Mouse (Mus musculus) lung, postnatal 10 days (tissue): Measurements from ENCODE around the gene Atg2b.

Source experiments
- DNase-seq: peaks from one replicate; pipeline ENCODE4 v3.0.0; 2021

Atg2b gene

DNA sequence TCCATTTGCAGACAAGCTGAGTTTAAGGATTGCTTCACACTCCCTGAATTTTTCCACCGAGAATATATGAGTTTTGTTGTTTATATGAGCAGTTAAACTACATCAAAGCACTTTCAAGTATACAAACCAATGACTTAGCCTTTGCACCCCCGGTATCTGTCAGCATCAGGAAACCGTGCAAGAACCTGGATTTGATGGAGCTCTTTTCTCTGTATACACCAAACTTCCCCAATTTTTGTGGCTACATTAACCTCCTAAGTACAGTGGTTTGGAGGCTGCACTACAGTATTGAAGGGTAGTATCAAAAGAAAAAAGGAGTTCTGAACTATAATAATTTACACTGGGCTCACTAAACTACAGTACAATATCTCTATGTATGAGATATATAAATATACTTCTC is 6.2 kb downstream of the Atg2b start:
- no peak for DNase-seq

DNA sequence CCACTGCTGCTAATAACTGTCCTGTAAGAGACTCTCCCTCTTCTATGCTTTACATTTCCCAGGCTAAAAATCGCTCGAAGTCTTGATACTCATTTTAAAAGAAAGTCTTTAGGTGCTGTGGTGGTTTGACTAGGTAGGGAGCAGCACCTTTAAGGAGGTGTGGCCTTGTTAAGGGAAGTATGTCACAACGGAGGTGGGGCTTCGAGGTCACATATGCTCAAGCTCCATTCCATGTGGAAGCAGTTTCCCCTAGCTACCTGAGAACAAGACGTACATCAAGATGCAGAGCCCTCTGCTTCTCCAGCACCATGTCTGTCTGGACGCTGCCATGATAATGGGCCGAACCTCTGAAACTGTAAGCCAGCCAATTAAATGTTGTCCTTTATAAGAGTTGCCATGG is 6.8 kb downstream of the Atg2b start:
- DNase-seq: no peak

DNA sequence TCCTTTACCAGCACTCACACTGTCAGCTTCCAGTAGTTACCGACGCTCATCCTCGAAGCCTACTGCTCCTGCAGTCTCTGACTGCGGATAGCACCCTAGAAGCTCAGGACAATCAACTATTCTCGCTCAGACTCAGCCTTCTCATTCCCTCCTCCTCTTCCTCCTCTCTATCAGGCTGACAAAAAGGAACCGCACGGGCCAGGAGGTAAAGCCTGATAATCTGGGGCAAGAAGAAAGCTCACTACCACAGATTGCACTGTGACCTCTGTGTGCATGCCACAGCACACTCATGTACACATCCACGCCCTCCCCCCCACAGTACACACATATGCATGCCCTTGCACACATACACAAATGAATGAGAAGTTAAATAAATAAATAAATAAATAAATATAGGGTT is 8.7 kb downstream of the Atg2b start:
- DNase-seq: no peak

DNA sequence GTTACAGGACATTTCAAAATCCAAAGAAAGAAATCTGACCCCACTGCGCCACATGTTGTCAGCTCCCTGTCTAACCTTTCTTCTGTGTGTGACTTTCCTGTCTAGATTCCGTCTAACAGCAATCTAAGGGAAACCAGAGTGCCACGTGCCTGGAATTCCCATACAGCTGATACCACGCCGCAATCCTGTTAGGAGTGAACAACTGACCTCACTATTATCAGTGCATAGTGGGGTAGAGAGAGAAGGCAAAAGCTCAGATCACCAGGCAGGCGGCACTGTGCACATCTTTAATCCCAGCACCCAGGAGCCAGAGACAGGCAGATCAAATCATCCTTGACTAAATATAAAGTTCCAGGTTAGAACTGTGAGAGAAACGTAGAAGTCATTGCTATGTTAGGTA is 29.2 kb downstream of the Atg2b start:
- DNase-seq: no peak

DNA sequence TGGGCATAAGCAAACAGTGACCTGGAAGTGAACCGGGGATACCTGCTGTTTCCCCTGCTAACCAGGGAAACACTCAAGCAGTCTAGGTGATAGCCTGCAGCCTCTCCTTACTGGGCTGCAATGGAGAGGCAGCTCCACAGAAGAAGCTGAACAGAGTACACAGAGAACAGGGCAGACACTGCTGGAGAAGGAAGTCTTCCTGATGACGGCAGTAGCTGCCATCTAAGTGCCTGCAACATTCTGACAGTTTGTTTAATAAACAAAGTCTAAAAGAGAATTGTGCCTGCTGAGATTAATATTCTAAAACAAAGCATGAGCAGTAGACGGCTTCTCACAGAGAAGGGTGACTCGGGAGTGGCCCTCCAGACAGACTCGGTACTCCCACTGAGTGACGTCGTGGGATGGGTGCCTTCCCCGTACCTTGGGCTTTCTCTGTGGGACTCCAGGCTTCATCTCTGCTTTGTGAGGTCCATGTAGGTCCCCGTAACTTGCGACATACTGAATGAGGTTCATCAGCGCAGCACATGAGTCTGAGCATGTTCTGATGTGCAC is 42.2 kb downstream of the Atg2b start:
- DNase-seq: peak; percentile 36

DNA sequence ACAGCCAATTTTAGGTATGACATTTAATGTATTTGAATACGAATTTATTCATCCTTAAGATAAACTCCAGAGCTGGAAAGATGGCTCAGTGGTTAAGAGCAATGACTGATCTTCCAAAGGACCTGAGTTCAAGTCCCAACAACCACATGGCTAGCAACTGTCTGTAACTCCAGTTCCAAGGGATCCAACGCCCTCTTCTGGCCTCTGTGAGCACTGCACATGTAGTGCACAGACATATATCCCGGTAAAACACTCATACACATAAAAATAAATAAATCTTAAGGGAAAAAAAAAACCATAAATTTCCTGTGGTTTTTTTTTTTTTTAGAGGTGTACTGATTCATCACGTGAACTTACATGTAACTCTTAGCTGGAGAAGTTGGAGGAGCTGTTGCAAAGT is 47.5 kb downstream of the Atg2b start:
- no peak for DNase-seq

DNA sequence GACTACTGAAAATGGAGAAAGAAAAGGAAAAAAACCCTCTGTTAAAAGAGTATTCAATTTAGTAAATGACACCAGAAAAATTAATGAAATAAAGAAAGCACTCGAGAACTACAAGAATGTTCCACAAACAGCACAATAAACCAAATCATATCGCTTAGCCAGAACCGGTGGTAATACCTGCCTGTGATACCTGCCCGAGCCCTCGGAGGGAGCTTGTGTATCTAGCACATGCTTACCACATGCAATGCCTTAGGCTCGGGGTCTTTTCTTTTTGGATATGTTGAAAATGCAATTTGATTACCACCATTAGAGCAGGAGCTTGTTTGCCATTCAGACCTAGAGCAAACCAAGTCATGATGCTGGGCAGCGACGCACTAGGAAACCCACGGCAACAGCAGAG is 48.5 kb downstream of the Atg2b start:
- no peak for DNase-seq

DNA sequence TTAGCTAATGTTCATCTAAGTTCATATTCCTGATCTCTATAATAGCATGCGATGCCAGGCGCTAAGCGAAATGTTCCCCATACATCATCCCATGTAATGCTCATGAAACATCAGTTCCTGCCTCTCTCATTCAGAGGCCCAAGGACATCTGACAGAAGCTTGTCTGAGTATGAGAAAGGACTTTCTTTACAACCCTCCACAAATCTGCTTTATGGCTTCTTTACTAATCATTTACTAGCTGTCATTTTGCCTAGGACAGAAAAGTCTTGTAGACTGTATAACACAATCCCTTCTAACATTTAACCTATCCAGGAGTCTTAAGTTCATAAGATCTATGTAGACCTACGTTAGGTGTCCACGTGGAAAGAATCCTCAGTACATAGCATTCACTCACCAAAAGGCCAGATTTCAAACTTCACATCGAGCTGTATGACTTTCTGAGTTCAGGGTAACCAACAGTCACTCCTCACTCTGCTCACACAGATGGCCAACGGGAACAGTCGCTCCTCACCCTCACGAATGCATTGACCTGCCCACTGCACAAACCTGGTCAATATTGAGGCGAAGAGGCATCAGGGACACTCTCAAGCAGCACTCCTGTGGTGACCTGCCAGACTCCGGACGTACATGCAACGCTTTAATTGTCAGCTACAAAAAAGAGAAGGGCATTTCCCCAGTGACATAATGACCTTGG is 50.5 kb downstream of the Atg2b start:
- DNase-seq: no peak

DNA sequence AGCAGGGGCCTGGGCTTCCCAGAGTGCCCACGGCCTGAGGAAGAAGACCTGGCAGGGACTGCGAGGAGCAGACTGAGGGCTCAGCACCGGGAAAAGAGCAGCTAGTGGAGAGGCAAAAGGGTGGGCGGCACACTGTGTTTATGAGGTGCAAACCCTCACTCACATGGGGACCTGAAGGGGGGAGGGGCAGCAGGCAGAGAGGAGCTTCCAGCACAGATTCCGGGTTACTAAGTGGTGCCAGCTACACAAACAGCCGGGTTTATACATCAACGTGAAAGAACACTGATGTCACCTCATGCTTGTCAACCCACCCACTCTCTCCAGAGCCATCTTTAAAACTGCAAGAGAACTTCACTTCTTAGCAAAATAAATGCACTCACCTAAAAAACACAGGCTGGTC is 59.2 kb downstream of the Atg2b start:
- no peak for DNase-seq

DNA sequence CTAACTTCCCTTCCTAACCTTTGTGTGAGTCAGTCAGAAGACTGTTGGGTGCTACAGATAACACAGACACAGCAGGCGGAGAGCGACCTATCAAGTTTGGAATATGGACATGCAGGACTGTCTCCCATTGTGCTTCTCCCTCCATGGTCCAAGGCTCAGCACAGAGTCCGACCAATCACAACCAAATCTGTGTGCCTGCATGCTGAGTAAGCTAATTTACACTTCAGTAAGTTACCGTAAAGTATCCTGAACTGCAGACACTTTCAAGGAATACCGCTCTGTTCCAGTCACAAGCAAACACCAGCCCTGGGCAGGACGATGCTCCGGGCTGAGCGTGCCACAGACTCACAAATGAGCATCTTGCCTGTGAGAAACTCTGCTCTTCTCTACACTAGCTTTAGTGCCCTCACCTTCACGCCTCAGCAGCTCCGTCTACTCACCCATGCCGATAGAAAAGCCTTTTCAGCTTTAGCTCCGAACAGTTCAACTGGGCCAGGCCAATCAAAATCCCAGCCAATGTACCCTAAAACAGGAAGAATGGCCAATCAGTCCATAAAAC is 62.0 kb downstream of the Atg2b start:
- DNase-seq: no peak

DNA sequence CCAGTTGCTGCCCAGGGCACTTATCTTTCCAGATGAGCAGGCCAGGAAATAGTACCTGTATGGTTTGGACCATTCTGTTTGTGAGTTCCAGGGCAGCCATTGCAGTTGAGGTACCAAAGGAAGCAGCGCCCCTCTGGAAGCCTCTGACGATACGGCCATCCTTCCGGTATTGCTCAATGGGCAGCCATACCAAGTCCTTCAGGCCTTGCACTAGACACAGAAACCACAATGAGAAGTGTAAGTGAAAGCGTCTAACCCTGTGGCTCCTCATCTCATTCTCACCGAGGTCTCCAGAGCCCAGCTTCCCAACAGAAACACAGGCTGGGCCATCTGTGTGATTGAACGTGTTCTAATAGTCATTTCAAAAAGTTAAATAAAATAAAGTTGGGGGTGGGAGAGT is 63.0 kb downstream of the Atg2b start:
- no peak for DNase-seq

DNA sequence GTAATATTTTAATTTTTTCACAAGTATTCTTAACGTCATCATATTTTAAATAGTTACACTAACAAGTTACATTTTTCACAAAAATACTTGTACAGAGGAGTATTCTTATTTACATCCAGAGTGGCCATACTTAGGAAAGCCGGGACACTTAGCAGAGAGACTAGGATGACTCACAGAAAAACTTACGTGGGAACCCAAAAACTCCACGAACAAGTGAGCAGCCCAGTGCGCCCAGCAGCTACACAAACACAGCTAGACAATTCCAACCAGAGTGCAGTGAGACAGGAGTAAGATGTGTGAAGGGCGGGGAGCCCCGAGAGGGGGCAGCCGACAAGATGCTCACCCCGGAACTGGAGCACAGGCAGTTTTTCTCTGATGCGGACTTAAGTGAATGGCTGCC is 71.5 kb downstream of the Atg2b start:
- DNase-seq: no peak

DNA sequence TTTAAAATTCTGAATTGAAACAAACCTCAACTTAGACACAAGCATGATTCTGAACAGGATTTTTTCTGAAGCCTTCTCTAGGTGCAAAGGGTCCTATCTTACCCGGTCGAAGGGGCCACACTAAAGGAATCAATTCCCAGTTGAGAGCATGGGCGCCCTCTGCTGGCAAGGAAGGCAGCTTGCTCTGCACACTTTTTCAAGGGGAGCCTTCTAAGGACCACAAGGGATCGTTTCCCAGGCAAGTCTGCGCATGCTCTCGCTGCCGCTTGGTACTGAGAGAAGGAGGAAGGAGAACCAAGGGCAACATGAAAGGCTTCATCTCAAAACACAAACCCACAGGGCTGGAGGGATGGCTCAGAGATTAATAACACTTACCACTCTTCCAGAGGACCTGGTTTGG is 73.3 kb downstream of the Atg2b start:
- peak; percentile 71 for DNase-seq

DNA sequence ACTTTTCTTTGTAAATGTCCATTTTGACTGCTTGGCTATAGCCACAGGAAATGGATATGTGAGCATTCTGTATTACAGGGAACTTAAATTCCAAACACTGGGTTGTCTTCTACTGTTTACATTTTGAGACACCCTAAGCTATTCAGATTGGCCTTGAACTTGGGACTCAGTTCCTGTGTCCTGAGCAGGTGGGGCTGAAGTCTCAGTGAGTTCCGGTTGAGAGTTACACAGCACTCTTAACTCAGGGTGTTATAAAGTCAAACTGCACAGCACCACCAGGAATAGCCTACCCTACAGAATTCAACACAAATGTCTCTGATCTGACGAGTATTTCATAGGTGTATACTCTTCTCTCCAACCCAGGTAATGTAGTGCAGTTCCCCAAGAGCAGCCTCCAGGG is 74.0 kb downstream of the Atg2b start:
- DNase-seq: no peak

DNA sequence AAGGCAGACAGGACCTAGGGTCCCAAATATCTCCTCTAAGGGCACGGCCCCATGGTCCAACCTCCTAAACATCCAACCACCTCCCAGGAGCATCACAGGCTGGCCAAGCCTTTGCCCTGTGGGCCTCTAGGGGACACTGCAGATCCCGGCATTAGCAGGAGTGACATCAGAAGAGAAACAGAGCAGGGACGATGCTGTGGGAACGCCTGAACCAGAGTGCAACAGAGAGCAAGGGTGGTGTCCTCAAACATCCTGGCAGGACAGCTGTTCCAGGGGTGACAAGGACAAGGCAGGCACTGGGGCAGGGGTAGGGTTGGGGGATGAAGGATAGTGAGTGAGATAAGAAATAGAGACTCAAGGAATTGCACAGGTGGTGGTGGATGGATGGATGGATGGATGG is 78.1 kb downstream of the Atg2b start:
- no peak for DNase-seq

DNA sequence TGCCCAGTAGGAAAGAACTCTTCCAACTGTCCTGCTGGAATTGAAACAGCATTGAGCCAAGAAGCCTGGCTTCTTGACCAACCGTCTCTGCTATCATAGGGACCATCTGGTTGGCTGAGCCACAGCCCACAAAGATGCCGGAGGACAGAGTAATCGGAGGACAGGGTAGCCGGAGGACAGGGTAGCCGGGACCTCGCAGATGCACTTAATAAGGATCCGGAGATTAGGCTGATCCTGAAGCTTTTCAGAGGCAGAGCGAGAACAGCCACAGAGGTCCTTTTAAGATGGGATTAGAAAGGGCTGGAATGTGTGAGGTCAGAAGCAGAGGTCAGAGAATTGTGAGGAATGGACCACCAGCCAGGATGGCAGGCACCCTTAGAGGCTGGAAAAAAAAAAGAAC is 79.8 kb downstream of the Atg2b start:
- DNase-seq: no peak

DNA sequence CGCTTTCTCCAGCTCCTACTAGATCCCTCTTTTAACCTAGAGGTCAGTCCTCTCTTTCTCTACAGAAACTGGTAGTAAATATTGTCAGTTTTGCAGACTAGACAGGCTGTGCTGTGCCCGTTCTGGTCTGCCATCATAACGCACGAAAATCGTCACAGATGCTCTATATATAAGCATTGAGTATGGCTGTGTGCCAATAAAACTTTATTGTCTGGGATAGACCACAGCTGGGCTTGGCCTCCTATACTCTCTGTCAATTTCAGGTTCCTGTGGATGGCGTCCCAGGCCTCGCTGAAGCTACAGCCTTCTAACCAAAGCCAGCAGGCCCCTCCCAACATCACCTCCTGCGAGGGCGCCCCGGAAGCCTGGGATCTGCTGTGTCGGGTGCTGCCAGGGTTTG is 81.1 kb downstream of the Atg2b start:
- DNase-seq: no peak

DNA sequence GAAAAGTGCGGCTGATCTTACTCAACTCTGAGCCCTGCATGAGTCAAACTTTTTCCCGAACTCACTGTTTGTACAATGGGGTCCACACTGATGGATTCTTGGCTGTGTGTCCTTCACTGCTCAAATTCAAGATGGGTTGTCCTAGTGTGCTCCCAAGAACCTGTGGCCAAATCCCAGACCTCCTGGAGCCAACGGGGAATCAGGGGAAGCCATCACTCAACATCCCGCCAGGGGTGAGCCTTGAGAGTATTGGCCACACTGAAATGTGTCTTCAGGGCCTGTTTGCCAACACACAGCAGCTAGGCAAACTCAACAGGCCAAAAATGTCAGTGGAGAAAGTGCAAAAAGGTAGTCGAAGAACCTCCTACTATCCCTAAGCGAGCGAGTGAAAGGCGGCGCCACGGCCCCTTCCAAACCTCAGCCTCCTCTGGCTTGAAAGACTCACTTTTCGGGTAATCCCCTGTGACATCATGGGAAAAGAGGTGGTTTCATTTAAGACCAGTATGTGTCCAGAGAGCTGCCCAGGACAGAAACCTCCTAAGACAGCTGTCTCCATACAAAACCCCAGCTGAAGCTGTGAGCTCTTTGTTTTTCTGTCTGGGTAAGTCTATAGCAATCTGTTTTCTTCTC is 82.3 kb downstream of the Atg2b start, which contains the start of gene Bdkrb1:
Gene Bdkrb1, plus strand, starts transcription at position 505 of the 630 bp plus-strand sequence.
- DNase-seq: no peak

DNA sequence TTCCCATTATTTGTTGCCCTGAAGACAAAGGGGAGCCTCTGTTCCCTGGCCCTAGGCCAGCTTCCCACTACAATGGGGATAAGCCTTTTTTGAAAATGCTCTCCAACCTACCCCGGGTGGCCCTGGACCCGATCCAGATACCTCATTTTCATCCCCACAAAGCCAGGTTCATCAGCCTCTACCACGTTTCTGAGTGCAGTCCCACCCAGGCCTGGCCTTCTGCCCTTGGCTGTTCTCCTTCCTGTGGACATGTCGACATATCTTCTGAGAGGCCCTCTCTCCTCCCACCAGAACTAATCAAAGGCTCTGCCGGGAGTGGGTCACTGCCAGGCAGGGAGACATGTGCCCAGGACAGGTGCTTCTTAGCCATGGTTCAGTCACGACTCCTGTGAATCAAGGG is 83.4 kb downstream of the Atg2b start:
- DNase-seq: no peak

DNA sequence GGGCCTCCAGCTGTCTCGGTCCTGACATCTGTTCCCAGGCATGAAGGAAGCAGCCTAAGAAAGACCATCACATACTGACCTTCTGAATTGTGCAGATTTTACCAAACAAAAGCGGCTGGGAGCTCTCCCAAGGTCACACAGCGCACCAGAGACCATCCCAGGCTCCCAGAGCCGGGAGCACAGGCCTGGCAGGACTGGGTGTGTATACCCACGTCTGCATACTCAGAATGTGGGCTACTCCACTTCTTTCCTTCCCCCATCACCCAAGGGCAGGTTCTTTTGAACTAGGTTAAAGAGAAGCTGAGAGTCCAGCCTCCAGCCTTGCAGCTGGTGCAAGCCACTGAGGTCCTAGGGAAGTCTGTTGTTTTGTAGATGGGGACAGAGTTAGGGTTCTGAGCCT is 85.9 kb downstream of the Atg2b start:
- no peak for DNase-seq

DNA sequence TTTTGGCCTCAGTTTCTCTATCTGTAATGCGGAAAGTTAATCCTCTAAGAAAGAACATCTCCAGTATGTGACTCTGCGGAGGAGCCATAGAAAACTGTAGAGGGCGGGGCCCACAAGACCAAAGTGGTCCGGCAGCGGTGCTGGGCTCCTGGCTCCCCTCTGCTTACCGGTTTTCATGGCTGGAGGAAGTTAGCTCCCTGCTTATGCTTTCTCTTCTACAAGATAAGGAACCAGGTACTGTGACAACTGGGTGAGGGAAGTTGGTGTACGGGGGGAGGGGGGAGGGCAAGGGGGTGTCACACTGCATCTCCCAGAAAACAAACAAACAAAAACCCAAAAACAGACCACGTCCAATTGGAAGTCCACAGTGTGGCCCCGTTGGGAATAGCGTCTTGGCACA is 86.5 kb downstream of the Atg2b start:
- DNase-seq: no peak

DNA sequence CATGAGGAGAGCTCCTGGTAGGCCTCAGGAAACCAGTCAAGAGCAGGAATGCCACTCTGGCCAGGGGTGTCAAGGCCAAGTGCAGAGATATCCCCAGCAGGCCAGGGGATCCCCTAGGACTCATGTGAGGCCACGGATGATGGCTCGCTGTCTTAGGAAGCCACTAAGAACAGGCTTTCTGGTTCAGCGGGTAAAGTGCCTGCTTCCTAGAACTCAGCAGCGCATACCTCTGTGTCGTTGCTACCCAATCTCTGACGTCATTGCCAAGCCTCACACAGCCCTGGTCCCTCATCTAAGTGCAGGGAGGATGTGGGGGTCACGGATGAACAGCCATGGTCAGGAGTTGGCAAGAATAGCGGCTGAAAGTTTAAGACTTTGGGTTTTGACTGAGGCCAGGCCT is 87.9 kb downstream of the Atg2b start:
- DNase-seq: no peak

DNA sequence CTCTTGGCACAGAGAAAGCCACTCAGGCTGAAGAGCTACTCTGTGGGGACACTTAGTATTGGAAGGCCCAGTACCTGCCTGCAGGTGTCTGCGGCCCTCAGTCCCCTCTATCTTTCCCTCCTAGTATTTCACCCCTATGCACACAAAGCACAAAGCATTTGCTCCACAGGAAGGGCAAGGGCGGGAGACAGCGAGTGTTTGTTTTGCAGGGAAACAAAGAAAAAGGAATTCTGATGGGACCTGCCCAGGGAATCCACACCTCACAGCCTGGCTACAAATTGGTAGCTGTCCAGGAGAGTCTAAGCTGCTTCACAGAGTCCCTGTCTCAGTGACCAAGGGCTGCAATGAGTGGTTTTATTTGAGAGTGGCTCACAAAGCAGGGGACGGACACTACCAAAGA is 91.5 kb downstream of the Atg2b start:
- no peak for DNase-seq

DNA sequence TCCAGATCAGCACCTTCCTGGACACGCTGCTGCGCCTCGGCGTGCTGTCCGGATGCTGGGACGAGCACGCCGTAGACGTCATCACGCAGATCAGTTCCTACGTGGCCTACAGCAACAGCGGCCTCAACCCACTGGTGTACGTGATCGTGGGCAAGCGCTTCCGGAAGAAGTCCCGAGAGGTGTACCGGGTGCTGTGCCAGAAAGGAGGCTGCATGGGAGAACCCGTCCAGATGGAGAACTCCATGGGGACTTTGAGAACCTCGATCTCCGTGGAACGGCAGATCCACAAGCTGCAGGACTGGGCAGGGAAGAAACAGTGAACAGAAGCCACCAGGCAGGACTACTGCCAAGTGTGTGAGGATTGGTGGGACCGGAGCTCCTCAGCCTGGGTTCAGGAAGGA is 92.7 kb downstream of the Atg2b start:
- no peak for DNase-seq

DNA sequence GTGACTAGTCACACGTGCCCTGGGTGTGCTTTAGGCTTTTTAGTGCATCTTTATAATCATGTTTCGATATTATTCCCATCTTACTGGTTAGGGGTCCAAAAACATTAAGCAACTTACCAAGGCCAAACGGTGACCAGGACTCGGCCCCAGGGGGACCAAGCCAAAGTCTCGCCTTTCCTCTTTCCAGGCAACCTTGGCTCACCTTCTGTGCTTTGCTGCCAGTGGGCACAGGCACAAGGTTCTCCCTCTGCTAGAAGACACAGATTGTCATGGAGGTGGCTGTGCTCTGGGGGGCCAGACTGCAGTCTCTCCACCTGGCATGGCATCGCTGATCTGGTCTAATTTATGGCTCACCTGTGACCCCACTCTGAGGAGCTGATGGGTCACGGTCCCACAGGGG is 94.2 kb downstream of the Atg2b start:
- no peak for DNase-seq
